Mouse (Mus musculus) Patski (cell line): Measurements from ENCODE around the gene Omt2b. TPM values are rescaled to one million over a fixed set of nuclear protein-coding genes. Genes with fewer than 3 reads are reported as not detected.
"Not testable (repeated sequence)": the region's sequence is repeated elsewhere in the genome, so short reads cannot be mapped to it uniquely, and the experiment has no call there.

Experiments used
- ATAC-seq: fragments of 100-300 bp; one replicate; pipeline ENCODE4 v1.8.0; 2021
- CTCF ChIA-PET: fragments of 350-600 bp; sonication (Branson Sonifier 250); formaldehyde crosslinking; loops from one replicate; lab custom pipeline; 2022; ENCODE audit warnings: inconsistent platforms; lab: Charles Lee
- POLR2A ChIA-PET: fragments of 350-600 bp; sonication (Branson Sonifier 250); formaldehyde crosslinking; loops from one replicate; lab custom pipeline; 2022; ENCODE audit warnings: antibody characterized with exemption, inconsistent platforms; lab: Charles Lee
- DNase-seq: peaks from one replicate; pipeline ENCODE4 v3.0.0-alpha.2; 2011; ENCODE audit warnings: low read depth, low spot score
- H3K27me3 ChIP-seq: fragments of 371-371 bp; one replicate; pipeline ENCODE4 v1.5.1; 2021
- CTCF ChIP-seq: fragments of 100-300 bp; IDR thresholded peaks from one replicate; pipeline ENCODE4 v1.5.1; 2021
- in situ Hi-C: fragments of 300-500 bp; cut with MboI; formaldehyde crosslinking; loops from 3 replicates; pipeline ENCODE4 v1.11.1; 2018; ENCODE audit warnings: low pct_unique_long_range_greater_than_20kb, mixed read lengths
- polyA plus RNA-seq: library from polyadenylated mRNA; unstranded; gene quantifications from one replicate; pipeline ENCODE4 v1.2.3, GENCODE M21; 2021

The Omt2b gene
- polyA plus RNA-seq, 1 experiment from 2014 or later = not detected

DNA sequence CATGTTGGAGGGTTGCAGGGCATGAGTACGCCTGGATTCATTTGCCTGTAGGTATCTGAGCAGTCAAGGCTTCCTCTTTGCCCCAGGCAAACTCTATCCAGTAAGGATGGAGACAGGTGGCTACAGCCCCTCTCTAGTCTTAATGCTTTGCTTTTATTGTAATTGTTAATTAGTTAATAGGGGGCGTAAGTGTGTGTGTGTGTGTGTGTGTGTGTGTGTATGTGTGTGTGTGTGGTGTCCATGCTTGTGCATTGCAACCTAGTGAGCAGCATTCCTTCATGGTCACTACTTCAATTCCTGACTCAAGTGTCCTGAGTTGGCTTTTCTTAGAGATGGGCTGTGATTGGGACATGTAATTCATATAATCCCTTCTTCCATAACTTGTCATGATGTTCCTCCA is 12.7 kb upstream of the Omt2b start, which contains the start of gene Omt2a:
Gene Omt2a, minus strand, starts transcription at position 101 of the 400 bp plus-strand sequence.
- no peak for DNase-seq
- no peak for ATAC-seq
- TF ChIP-seq CTCF = no peak
- ChIA-PET CTCF (no interaction called here), POLR2A (no interaction called here)
- in situ Hi-C loops = loop anchor here (25.0 kb wide), 1 partner anchor 102 kb away; no protein-coding TSS in a partner anchor
- H3K27me3 ChIP-seq = no peaks in the 10 kb centered on the region

DNA sequence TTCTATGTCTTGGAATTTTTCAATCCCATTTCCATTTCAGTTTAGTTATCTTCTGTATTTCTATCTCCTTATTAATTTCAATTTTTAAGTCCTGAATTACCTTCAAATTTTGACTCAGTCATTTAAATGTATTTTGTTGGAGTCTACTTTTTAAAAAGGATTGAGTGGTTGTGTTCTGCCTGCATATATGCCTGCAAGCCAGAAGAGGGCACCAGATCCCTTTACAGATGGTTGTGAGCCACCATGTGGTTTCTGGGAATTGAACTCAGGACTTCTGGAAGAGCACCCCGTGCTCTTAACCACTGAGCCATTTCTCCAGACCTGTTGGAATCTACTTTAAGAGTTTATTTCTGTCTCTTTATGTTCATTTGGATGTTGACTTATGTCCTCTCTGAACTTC is 7.9 kb upstream of the Omt2b start:
- in situ Hi-C loops = loop anchor here (25.0 kb wide), 1 partner anchor 107 kb away; no protein-coding TSS in a partner anchor
- no peak for ATAC-seq
- no peaks in the 10 kb centered on the region for H3K27me3 ChIP-seq
- peak; percentile 95 for TF ChIP-seq CTCF
- POLR2A ChIA-PET = no interaction called here
- DNase-seq = no peak
- CTCF ChIA-PET = interaction anchor here (1.0 kb wide), 1 partner anchor 12 kb away, joined by 3 read pairs; no protein-coding TSS in a partner anchor

DNA sequence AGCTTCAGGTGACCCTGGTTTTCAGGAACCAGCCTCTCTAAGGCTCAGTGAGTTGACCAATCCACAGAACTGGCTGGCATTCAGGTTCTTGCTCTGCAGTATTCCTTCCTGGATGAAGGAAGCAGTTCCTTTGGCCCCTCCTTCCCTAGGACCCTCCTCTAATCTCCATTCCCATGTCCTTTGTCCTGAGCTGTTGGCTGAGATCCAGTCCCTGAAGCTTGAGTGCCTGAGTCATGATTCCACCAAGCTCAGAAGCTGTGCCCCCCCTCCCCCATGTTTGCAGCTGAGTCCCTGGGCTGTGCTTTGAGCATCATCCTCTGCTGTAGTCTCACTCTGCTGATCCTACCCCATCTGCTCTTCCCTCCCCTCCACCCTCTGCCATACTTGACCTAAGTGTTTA is 9.7 kb downstream of the Omt2b start:
- CTCF ChIA-PET, POLR2A ChIA-PET, ATAC-seq, DNase-seq, in situ Hi-C loops, H3K27me3 ChIP-seq: not testable (repeated sequence)

DNA sequence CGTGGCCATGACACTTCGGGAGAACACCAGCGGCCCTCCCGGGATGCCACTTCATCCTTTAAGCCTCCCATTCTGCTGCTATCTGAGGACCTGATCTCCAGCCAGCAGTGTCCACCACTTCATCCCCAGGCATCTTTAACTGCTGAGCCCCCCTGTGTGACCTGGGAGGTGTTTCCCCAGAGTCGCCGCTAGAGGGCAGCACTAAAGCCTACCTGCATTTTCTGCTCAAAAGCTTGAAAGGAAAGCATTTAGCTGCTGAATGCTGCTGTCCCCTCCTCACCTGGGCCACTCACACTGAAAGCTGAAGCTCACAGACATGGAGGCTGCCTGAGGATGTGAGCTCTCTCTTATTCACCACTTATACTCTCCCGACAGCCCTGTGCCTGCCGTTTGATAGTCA is 12.9 kb downstream of the Omt2b start:
- H3K27me3 ChIP-seq, ATAC-seq, in situ Hi-C loops, DNase-seq, POLR2A ChIA-PET: not testable (repeated sequence)
- peak; percentile 72 for TF ChIP-seq CTCF
- CTCF ChIA-PET = interaction anchor here (1.3 kb wide), 1 partner anchor 8 kb away, joined by 3 read pairs; no protein-coding TSS in a partner anchor

DNA sequence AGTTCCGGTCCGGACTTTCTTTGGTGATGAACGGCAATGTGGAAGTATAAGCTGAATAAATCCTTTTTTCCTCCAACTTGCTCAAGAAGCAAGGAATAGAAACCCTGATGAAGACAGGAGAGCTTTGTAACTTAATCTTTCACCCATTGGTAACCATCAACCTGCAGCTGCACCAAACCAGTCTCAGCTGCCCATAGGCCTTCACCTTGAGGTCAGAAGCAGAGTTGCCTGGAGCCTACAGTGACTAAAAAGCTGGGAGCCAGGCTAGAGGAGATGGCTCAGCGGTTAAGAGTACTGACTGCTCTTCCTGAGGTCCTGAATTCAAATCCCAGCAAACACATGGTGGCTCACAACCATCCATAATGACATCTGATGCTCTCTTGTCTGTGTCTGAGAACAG is 15.1 kb downstream of the Omt2b start:
- CTCF ChIA-PET = interaction anchor here (1.0 kb wide), 1 partner anchor 16 kb away, joined by 3 read pairs; no protein-coding TSS in a partner anchor
- POLR2A ChIA-PET, H3K27me3 ChIP-seq, in situ Hi-C loops, DNase-seq, ATAC-seq: not testable (repeated sequence)

DNA sequence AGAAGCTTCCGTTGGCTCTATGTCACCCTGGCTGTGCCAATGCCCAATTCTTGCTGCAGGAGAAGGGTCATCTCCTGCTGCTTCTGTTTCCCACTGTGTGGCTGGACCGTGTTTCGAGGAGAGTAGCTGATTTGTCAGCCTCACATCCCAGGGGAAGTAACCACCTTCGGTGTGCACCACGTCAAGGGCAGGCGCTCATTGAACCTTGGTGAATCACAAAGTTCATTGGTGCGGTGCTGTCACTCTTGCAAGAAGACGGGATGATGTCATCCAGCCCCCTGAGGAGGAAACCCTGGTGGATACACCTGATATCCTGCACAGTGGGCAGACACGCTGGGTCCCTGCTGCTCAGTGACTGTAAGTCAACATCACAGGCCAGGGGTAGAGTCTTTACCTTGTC is 15.7 kb downstream of the Omt2b start:
- H3K27me3 ChIP-seq, POLR2A ChIA-PET, DNase-seq, in situ Hi-C loops: not testable (repeated sequence)
- CTCF ChIA-PET = interaction anchor here (1.0 kb wide), 1 partner anchor 16 kb away, joined by 3 read pairs; no protein-coding TSS in a partner anchor
- peak; percentile 51 for ATAC-seq

DNA sequence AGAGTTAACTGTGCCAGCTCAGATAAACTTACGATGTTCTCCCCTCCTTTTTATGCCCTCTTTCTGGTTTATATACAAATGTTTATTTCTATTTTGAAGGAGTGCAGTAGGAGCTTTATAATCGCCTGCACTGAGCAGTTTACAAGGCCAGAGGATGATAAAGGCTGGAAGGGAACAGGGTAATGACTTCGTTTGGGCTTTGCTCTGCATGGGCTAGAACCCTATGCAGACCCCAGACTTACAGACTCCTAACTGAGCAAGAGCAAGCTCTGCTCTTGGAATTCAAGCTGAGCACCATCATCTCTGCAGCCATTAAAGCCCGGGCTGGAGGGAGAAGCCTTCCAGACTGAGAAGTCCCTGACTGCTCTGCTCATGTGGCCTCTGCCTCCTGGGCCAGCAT is 17.8 kb downstream of the Omt2b start:
- not testable (repeated sequence) for ATAC-seq

DNA sequence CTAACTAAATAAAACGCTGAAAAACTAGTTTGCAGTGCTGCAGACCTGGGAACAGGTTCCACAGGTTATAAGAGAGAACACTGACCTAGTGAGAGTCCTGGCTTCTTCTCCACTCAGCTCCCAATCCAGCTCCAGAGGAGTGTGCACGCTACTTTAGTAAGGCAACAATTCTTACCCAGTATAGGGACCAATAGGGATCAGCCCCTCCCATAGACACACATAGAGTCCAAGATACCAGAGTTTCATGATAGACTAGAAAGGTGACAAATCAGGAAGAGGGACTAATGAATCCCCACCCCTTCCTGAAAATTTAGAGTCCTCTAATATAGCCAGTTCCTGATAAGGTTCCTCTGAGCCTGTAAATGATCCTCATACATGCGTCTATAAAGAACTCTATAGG is 19.6 kb downstream of the Omt2b start:
- ATAC-seq = no peak
- H3K27me3 ChIP-seq = no peaks in the 10 kb centered on the region
- CTCF ChIA-PET = no interaction called here
- in situ Hi-C loops = no loop called here
- POLR2A ChIA-PET = no interaction called here
- no peak for DNase-seq
- no peak for TF ChIP-seq CTCF

More for the DNA sequence above, 17.8 kb downstream of the Omt2b start:
- in situ Hi-C loops, H3K27me3 ChIP-seq, DNase-seq, CTCF ChIA-PET: not testable (repeated sequence)
- POLR2A ChIA-PET = interaction anchor here (0.7 kb wide), 1 partner anchor 511 kb away, joined by 4 read pairs; no protein-coding TSS in a partner anchor

DNA sequence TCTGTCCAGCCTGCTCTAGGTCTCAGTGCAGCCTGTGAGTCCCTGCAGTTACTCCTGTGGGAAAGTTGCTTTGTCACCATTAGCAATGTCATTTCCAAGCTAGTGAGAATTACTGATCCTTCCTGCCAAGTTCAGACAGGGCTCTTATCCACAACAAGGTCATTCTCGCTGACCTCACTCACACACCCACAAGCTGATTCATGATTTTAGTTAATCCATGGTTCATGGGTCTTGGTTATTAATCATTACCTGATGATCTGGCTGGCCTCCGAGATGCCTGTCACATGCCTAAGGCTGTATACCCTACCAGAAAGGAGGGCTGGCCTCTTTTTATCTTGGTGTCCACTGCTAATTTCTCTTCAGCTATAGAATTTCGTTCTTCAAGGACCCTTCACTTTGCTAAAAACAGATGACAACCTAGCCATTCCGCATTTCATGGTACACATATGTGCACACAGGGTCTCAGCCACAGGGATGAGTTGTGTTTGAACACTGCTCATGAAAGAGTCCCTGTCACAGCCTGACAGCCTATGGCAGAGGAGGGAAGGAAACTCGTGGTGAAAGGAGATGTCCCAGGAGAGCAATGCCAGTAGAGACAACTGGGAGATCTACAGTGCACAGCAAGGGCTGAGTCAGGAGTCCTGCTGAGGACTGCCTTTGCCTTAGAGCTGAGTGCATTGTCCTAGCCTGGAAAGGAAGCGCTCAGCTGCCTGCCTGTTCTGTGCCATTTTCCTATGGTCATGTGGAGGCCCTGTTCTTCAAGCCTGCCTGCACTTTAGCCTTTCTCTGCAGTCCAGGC is 21.0 kb downstream of the Omt2b start:
- CTCF ChIA-PET = interaction anchor here (0.7 to 1.2 kb wide), 3 partner anchors 8 to 9 kb away, joined by 3 read pairs; no protein-coding TSS in a partner anchor
- DNase-seq (peak; percentile 54), ATAC-seq (peak; percentile 73)
- H3K27me3 ChIP-seq, in situ Hi-C loops, POLR2A ChIA-PET: not testable (repeated sequence)

DNA sequence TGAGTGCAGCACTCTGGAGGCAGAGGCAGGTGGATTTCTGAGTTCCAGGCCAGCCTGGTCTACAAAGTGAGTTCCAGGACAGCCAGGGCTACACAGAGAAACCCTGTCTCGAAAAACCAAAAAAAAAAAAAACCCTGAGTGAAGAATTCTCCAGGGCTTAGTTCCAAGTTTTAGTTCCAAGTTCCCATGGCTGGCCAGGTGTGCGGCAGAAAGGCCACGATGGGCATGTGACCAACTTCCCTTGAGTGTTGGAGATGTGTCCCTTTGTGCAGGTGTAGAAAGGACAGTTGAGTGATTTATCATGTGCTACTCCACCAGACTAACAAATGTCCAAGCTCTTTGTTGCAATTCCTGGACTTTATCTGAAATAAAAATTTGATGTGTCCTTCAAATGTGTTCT is 21.8 kb downstream of the Omt2b start:
- DNase-seq, H3K27me3 ChIP-seq, POLR2A ChIA-PET, in situ Hi-C loops, ATAC-seq: not testable (repeated sequence)
- CTCF ChIA-PET = interaction anchor here (0.7 to 1.2 kb wide), 2 partner anchors 9 kb away, joined by 3 read pairs; no protein-coding TSS in a partner anchor

DNA sequence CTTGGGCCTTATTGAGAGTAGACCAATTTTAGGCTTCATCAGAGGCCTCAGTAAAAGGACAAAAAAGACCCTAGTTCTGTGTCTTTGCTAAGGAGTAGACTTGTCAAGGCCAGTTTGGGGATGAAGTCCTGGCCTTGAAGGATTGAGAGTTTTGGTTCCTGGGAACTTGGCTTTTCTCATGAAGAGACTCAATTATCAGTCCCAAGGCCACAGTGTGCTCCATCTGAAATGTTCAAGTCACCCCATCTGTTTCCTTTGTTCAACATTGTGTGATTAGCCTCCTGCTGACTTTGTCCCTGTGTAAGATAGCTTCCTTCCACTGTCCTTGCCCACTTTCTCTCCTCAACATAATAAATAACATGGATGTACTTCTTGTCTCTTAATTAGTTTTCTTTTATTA is 22.6 kb downstream of the Omt2b start:
- ATAC-seq, POLR2A ChIA-PET, H3K27me3 ChIP-seq, CTCF ChIA-PET, DNase-seq: not testable (repeated sequence)
- in situ Hi-C loops = loop anchor here (25.0 kb wide), 1 partner anchor 187 kb away; no protein-coding TSS in a partner anchor
